In genomic region chr6:34003033-34003432, GRCm38 (mm10) we compare ENCODE assay signal across 24 mouse cellular contexts. TPM values are rescaled to one million over a fixed set of nuclear protein-coding genes. Genes with fewer than 3 reads are reported as not detected.
A peak's percentile ranks its signal among the peaks of the same experiment; 100 is the strongest.
DNase-seq lines count a peak whose midpoint lies in the region; TF ChIP-seq lines count a peak whose summit lies in the region.
"Had no signal": no experiment of that assay in that cellular context is flagged by ENCODE, and none has a peak within 500 bp of the region (broad histone marks: within the 10 kb centered on the region; RNA-seq: fewer than 3 reads in every experiment).

No protein-coding gene starts in this region.

- no peak overlapping the region for H3K4me3 ChIP-seq in ES-E14 (ENCODE audit: insufficient read depth in 1 of 2, low read depth in 1 of 2, low read length in 2 of 2, poor library complexity in 1 of 2, severe bottlenecking in 1 of 2)
- no peak overlapping the region for H3K4me3 ChIP-seq in lung, adult 2 months (replicated peaks; ENCODE audit: extremely low read depth, low read depth, low read length)

- no peaks in the 10 kb centered on the region for H3K9me3 ChIP-seq in ES-E14 (ENCODE audit: control insufficient read depth, insufficient read depth, low read depth, low read length)
- H3K9me3 ChIP-seq: G1E had no signal

- WGBS in lung, adult 2 months, result 26% methylated on average over 1 of the region's 1 CpGs

- no peak for TF ChIP-seq CTCF in lung, adult 2 months (IDR thresholded peaks at IDR 0.05; ENCODE audit: insufficient read depth, low read length)

- no peak for TF ChIP-seq POLR2A in lung, adult 2 months (IDR thresholded peaks at IDR 0.05; ENCODE audit: borderline replicate concordance, extremely low read depth, low read depth, low read length)

- peak; percentile 50 for DNase-seq in ES-CJ7 (ENCODE audit: low read depth, low spot score)
- peak; percentile 33 for DNase-seq in ES-E14 (ENCODE audit: low read depth, low spot score)
- DNase-seq in R1 (ENCODE audit: low read depth, low spot score), result peak; percentile 18
- peak; percentile 75 for DNase-seq in ZHBTc4 (ENCODE audit: low read depth, low spot score)
- no peak for DNase-seq in lung, adult 2 months
- DNase-seq in layer of hippocampus, postnatal 25 days (ENCODE audit: extremely low spot score in 1 of 2, low spot score in 1 of 2), result no peak
- no peak for DNase-seq in spleen, postnatal 4 days (ENCODE audit: low spot score in 2 of 2)
- DNase-seq in cerebellum, postnatal 36 days, result no peak
- DNase-seq: adrenal gland, adult 2 months; adrenal gland, adult 8-10 months; adrenal gland, postnatal 10 days; adrenal gland, postnatal 14 days; adrenal gland, postnatal 25 days; adrenal gland, postnatal 36 days; B cell, adult 2 months; cerebellum, adult 11 months; cerebellum, adult 11-12 months; cerebellum, adult 18-20 months; cerebellum, adult 2 months; cerebellum, adult 8-10 months; cerebellum, adult 9-10 months had no signal

- in situ Hi-C loops in ES-E14 (cut with MboI; ENCODE audit: low sequenced_read_pairs in 2 of 2, unreplicated experiment in 2 of 2), result no loop called here

- H3K4me1 ChIP-seq in ES-E14 (ENCODE audit: control insufficient read depth in 2 of 2, insufficient read depth in 2 of 2, low read length in 2 of 2, poor library complexity in 1 of 2), result peaks cover 2 to 4% of the 10 kb centered on the region in 2 experiments; a peak in 3 of 4 replicates
- no peaks in the 10 kb centered on the region for H3K4me1 ChIP-seq in lung, adult 2 months (ENCODE audit: control insufficient read depth, insufficient read depth, low read length)

- no peaks in the 10 kb centered on the region for H3K36me3 ChIP-seq in ES-E14 (ENCODE audit: control insufficient read depth, insufficient read depth, low read length, poor library complexity, severe bottlenecking)
- H3K36me3 ChIP-seq: G1E had no signal

- no peak overlapping the region for H3K27ac ChIP-seq in ES-E14 (ENCODE audit: insufficient read depth, low read depth, low read length, poor library complexity, severe bottlenecking)

- no peak overlapping the region for H3K9ac ChIP-seq in ES-E14 (ENCODE audit: insufficient read depth, low read depth, low read length, poor library complexity, severe bottlenecking)

TF ChIP-seq in ES-E14, 5 proteins besides CTCF, POLR2A, EP300 and RAD21:
- no peak for TF ChIP-seq CHD2 (IDR thresholded peaks at IDR 0.05; ENCODE audit: low read depth, low read length)
- TF ChIP-seq MAFK (IDR thresholded peaks at IDR 0.05; ENCODE audit: insufficient read depth, low read depth, low read length), result no peak
- no peak for TF ChIP-seq HCFC1 (IDR thresholded peaks at IDR 0.05; ENCODE audit: borderline replicate concordance, insufficient read depth, low read length)
- no peak for TF ChIP-seq ZC3H11A (IDR thresholded peaks at IDR 0.05; ENCODE audit: borderline replicate concordance, low read depth, low read length)
- no peak for TF ChIP-seq ZNF384 (IDR thresholded peaks at IDR 0.05; ENCODE audit: low read depth, low read length)

RNA-seq across cellular contexts. Expression of gene Lrguk, which starts 26.2 kb away (rescaled TPM):
- 1.7 and 2.0 TPM in 2 replicates for total RNA-seq in ES-E14 (2012; rRNA removed)
- 1.5 and 2.1 TPM in 2 replicates for polyA plus RNA-seq in lung, adult 2 months (2012; rRNA removed)
- 1 to 10 TPM; 1.8 to 3.1 TPM for total RNA-seq in layer of hippocampus, postnatal 25 days (2021)
- polyA plus RNA-seq: activated CD4-positive, CD25-positive, alpha-beta regulatory T cell, adult 4 months; CD4-positive, CD25-positive, alpha-beta regulatory T cell, adult 4 months had no signal

Comparison
In these comparisons a context has a peak if more than half of its experiments do, and no peak if none do; other contexts are left out.
1. DNase-seq: peak in ES-CJ7 (single experiment), ES-E14 (single experiment), R1 (single experiment) and ZHBTc4 (single experiment); none in lung, adult 2 months (single experiment), layer of hippocampus, postnatal 25 days (0 of 2), spleen, postnatal 4 days (0 of 2) and cerebellum, postnatal 36 days (0 of 2).